Mouse (Mus musculus): ENCODE measurements around the gene Nr3c2.

DNA sequence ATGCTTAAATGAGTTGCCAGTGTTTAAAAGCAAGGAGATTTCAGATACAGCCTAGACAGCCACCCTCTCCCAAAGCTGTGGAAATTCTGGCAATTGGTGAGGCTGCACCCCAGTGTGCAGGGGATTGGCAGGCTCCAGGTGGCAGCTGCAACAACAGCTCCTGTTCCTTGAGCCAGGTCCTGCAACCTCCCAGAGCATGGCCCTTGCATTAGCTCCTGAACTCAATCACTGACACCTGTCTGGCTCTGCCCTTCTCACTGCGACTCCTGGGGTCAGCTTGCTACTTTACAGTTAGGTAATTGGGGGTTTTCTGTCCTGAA is 222.3 kb downstream of the Nr3c2 start:
- no peak for TF ChIP-seq POLR2A (IDR thresholded peaks at IDR 0.05; ENCODE audit: extremely low read depth, insufficient read depth, low read length)
- TF ChIP-seq CTCF (IDR thresholded peaks at IDR 0.05; ENCODE audit: extremely low read depth, insufficient read depth, low read length): no peak
